Mouse (Mus musculus) kidney, embryonic 14.5 days (tissue): ENCODE data around the gene Elmo1. TPM values are rescaled to one million over a fixed set of nuclear protein-coding genes. Genes with fewer than 3 reads are reported as not detected.

Experiments used
- ATAC-seq: fragments of 200-750 bp; cut with Nextera tagmentation; 2 replicates; pipeline ENCODE4 v1.8.0; 2017; ENCODE audit warnings: moderate number of reproducible peaks, mild to moderate bottlenecking, moderate TSS enrichment, moderate library complexity; ENCODE audit not compliant: low FRiP score, low TSS enrichment
- H3K27ac ChIP-seq: fragments of 300-500 bp; sonication (generic); 2 replicates; pipeline ENCODE4 v1.5.1; 2014; ENCODE audit warnings: low read depth, mild to moderate bottlenecking, low read length, moderate library complexity, mixed read lengths
- H3K27me3 ChIP-seq: fragments of 300-500 bp; sonication (generic); 2 replicates; pipeline ENCODE4 v1.6.1; 2014; ENCODE audit warnings: mild to moderate bottlenecking, low read length; ENCODE audit not compliant: control insufficient read depth, insufficient read depth
- H3K36me3 ChIP-seq: fragments of 300-500 bp; sonication (generic); 2 replicates; pipeline ENCODE4 v1.6.1; 2014; ENCODE audit warnings: low read length, mixed read lengths; ENCODE audit not compliant: control insufficient read depth, insufficient read depth
- H3K4me1 ChIP-seq: fragments of 300-500 bp; sonication (generic); 2 replicates; pipeline ENCODE4 v1.6.1; 2014; ENCODE audit warnings: low read length, mixed read lengths; ENCODE audit not compliant: control insufficient read depth, insufficient read depth
- H3K4me2 ChIP-seq: fragments of 300-500 bp; sonication (generic); replicated peaks from 2 replicates; pipeline ENCODE4 v1.6.1; 2014; ENCODE audit warnings: low read depth, mild to moderate bottlenecking, low read length
- H3K4me3 ChIP-seq: fragments of 300-500 bp; sonication (generic); 2 replicates; pipeline ENCODE4 v1.5.1; 2014; ENCODE audit warnings: mild to moderate bottlenecking, low read length
- H3K9ac ChIP-seq: fragments of 300-500 bp; sonication (generic); 2 replicates; pipeline ENCODE4 v1.6.1; 2014; ENCODE audit warnings: low read depth, mild to moderate bottlenecking, low read length, moderate library complexity
- H3K9me3 ChIP-seq: fragments of 300-500 bp; sonication (generic); 2 replicates; pipeline ENCODE4 v1.6.1; 2016; ENCODE audit warnings: low read length; ENCODE audit not compliant: control insufficient read depth
- WGBS: fragments of 180-500 bp; shearing (Covaris S2); extraction: QIAGEN DNeasy Blood & Tissue Kit; methylation state at CpG from one replicate; pipeline ENCODE4 v1.1.7; 2014; 5-methylcytosine and 5-hydroxymethylcytosine counted together
- polyA plus RNA-seq: library from polyadenylated mRNA; unstranded; fragments of >200 nt; fragmentation: Nextera tagmentation; extraction: Ambion mirVana; gene quantifications from 2 replicates; pipeline ENCODE4 v1.2.1, GENCODE M21; 2014

Elmo1 gene
- polyA plus RNA-seq, 1 experiment from 2014 or later, result 15.4 TPM

DNA sequence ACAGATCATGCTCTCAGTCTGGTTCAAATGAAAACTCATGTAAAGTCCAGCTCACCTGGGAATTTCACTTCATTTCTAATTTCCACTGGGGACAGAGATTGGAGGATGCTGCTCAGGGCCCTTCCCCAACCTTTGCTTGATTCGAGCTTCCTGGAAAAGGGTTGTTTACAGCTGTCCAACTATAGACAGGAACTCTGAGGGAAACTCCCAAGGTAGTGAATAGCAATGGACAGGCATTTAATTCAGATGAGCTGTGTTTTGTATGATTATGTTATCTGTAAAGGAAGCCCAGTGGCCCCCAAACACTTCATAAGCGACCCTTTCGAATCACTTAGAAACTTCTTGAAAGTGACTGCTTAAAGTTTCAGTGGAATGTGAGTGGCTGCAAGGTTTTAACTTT is 10.0 kb downstream of the Elmo1 start:
- no peaks in the 10 kb centered on the region for H3K4me1 ChIP-seq
- 67% methylated on average over 3 of the region's 3 CpGs for WGBS
- no peaks in the 10 kb centered on the region for H3K27me3 ChIP-seq
- no peak overlapping the region for H3K27ac ChIP-seq
- H3K4me2 ChIP-seq, result no peak overlapping the region
- H3K9ac ChIP-seq, result no peak overlapping the region
- no peaks in the 10 kb centered on the region for H3K9me3 ChIP-seq
- no peak overlapping the region for H3K4me3 ChIP-seq
- no peak for ATAC-seq
- no peaks in the 10 kb centered on the region for H3K36me3 ChIP-seq

DNA sequence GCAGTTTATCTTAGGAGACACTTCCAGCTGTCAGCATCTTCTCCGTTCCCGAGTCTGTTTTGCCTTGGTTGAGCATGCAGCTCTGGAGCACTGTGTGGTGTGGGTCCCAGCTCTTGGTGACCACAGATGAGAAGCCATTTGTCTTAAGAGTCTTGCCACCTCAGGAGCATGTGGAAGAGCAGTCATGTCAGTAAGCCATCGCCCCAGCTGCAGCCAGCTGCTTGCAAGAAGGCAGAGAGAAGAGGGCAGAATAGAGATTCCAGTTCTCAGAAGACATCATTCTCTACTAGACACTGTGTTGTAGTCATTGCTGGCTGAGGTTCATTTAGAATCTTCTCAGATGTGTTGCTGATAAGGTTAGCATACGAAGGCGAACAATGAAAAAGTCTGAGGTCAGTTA is 11.3 kb downstream of the Elmo1 start:
- ATAC-seq, result no peak
- Histone ChIP-seq H3K36me3 (no peaks in the 10 kb centered on the region), H3K4me1 (no peaks in the 10 kb centered on the region), H3K27ac (no peak overlapping the region), H3K9me3 (no peaks in the 10 kb centered on the region), H3K9ac (no peak overlapping the region), H3K4me3 (no peak overlapping the region), H3K4me2 (no peak overlapping the region), H3K27me3 (no peaks in the 10 kb centered on the region)
- 60% methylated on average over 5 of the region's 5 CpGs for WGBS

DNA sequence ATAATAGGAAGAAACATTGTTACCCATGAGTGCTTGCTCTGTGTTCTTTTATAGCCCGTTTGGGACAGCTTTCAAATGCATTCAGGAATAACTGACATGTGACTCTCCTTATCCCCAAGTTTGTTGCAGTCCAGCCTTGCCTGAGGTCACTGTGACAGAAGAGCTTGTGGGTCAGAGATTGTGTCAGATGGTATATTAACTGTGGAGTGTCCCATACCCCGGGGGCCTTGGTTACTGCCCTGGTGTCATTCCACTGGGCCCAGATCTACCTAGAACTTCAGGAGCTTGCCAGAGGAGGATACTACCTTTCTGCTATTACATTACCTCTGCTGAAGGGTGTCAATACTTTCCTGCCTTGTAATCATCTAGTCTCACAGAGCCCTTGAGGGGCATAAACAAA is 14.4 kb downstream of the Elmo1 start:
- H3K4me2 ChIP-seq, result no peak overlapping the region
- no peak for ATAC-seq
- H3K27me3 ChIP-seq, result no peaks in the 10 kb centered on the region
- no peaks in the 10 kb centered on the region for H3K4me1 ChIP-seq
- no peaks in the 10 kb centered on the region for H3K36me3 ChIP-seq
- no peak overlapping the region for H3K27ac ChIP-seq
- 62% methylated on average over 2 of the region's 2 CpGs for WGBS
- no peaks in the 10 kb centered on the region for H3K9me3 ChIP-seq
- H3K4me3 ChIP-seq, result no peak overlapping the region
- H3K9ac ChIP-seq, result no peak overlapping the region

DNA sequence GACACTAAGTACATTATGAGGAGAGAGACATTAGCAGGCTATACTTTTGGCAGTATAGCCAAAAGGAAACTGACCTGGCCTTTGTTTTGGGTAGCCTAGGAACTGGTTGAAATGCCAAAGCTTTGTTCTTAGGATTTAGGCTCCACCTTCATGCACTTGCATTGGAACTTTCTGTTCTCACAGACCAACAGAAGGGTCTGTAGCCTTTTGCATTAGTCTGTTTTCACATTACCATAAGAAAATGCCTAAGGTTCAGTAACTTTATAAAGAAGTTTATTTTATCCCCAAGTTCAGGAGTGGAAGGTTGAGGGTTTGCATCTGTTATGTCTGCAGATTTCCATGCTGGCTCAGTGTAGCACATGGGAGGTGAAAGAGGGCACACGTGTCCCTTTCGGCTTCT is 15.6 kb downstream of the Elmo1 start:
- no peak for ATAC-seq
- 74% methylated on average over 2 of the region's 2 CpGs for WGBS
- Histone ChIP-seq H3K36me3 (no peaks in the 10 kb centered on the region), H3K4me2 (no peak overlapping the region), H3K9ac (no peak overlapping the region), H3K27ac (no peak overlapping the region), H3K4me1 (no peaks in the 10 kb centered on the region), H3K4me3 (no peak overlapping the region), H3K27me3 (no peaks in the 10 kb centered on the region), H3K9me3 (no peaks in the 10 kb centered on the region)

DNA sequence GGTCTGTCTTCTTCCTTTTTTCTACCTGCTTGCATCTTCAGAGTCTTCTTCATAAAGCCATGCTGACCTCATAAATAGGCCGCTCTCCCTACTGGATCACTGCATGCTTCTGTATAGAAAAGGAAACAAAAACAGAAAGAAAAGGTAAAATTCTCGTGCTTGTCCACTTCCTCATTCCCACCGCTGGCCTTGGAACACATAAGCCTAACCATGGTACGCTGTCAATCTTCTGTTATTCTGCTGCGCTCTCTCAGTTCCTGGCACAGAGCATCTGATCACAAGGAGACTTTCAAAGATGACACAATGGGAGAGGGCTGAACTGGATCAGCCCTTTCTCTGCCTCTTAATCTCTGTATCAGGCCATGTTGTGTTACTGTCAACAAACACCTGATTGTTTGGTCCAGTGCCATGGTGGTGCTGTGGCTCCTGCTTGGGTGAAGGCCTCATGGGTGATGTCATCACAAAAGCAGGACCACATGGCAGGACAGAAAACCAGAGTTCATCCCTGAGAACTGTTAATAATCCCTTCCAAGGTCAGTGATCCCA is 17.6 kb downstream of the Elmo1 start:
- Histone ChIP-seq H3K27ac (no peak overlapping the region), H3K36me3 (no peaks in the 10 kb centered on the region), H3K4me1 (no peaks in the 10 kb centered on the region), H3K4me3 (no peak overlapping the region), H3K27me3 (no peaks in the 10 kb centered on the region), H3K4me2 (no peak overlapping the region), H3K9me3 (no peaks in the 10 kb centered on the region), H3K9ac (no peak overlapping the region)
- ATAC-seq, result no peak
- WGBS, result 92% methylated on average over 5 of the region's 5 CpGs

DNA sequence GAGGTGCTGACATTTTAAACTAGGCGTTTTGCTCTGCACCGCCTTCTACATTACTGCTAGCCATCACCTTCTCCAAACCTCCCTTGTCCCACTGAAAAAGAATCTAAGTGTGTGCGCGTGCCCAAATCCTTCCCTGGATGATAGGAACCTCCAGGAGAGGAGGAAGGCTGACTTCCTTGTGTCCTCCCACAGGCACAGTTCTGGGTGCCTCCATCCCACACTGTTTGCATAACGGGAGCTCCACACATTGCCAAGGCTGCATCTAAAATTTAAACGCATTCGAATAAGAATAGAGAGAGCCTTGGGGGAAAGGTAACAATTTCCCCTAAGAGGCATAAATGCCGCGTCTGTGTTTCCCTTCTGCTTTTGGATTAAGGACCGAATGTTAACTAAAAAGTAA is 18.6 kb downstream of the Elmo1 start:
- no peak for ATAC-seq
- H3K27me3 ChIP-seq, result no peaks in the 10 kb centered on the region
- no peaks in the 10 kb centered on the region for H3K4me1 ChIP-seq
- no peak overlapping the region for H3K27ac ChIP-seq
- no peaks in the 10 kb centered on the region for H3K9me3 ChIP-seq
- no peaks in the 10 kb centered on the region for H3K36me3 ChIP-seq
- no peak overlapping the region for H3K9ac ChIP-seq
- no peak overlapping the region for H3K4me3 ChIP-seq
- 44% methylated on average over 10 of the region's 10 CpGs for WGBS
- H3K4me2 ChIP-seq, result no peak overlapping the region

DNA sequence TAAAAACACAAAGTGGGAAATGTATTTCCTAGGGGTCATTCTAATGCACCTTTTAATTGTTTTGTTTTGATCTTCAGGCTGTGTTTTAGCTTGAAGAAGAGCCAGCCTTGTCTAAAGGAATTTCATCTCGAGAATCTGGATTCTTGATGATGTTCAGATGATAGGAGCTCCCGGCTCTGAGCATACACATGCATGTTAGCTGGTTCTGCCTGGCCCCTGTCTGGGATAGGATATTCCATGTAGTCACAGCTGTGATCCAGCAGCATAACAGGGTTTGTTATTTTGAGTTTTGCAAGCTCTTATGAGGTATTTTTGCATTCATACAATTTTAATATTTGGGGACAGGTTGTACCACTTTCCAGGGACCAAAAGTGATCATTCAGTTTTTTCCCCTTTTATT is 19.1 kb downstream of the Elmo1 start:
- H3K9me3 ChIP-seq, result no peaks in the 10 kb centered on the region
- H3K36me3 ChIP-seq, result no peaks in the 10 kb centered on the region
- WGBS, result 53% methylated on average over 2 of the region's 2 CpGs
- H3K27ac ChIP-seq, result no peak overlapping the region
- no peak for ATAC-seq
- H3K4me1 ChIP-seq, result no peaks in the 10 kb centered on the region
- no peak overlapping the region for H3K9ac ChIP-seq
- no peaks in the 10 kb centered on the region for H3K27me3 ChIP-seq
- no peak overlapping the region for H3K4me2 ChIP-seq
- no peak overlapping the region for H3K4me3 ChIP-seq

DNA sequence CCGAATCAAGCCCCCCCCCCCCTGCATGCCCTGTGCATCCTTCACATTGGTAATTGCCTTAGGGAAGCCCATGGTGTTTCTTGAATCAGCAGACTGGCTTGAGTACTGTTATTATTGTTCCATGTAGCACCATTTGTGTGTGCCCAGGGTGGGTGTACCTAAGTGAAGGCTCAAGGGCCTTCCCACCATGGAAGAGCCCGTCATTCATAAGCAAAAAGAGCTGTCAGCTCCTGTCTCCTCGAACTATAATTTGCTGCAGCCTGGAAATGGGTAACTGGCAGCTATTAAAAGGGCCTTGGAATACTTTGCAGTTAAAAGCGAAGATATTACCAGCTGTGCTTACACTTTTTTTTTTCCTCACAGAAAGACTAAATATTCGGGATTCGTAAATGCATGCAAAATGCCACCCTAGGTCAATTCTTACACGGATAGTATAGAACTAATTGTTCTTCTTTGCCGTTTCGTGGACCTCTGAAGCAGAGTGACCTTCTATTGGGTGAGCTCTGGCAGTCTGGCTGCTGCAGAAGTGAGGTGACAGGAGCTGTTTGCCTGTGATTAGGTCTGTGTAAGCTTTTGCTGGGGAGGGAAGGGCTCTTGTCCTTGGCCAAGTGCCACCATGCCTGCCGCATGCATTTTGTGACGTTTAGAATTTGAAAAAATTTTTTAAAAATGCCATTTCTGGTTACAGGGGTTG is 19.7 kb downstream of the Elmo1 start:
- WGBS, result 78% methylated on average over 11 of the region's 11 CpGs
- ATAC-seq, result no peak
- Histone ChIP-seq H3K9me3 (no peaks in the 10 kb centered on the region), H3K36me3 (no peaks in the 10 kb centered on the region), H3K4me1 (no peaks in the 10 kb centered on the region), H3K27me3 (no peaks in the 10 kb centered on the region), H3K4me2 (no peak overlapping the region), H3K4me3 (no peak overlapping the region), H3K27ac (no peak overlapping the region), H3K9ac (no peak overlapping the region)

DNA sequence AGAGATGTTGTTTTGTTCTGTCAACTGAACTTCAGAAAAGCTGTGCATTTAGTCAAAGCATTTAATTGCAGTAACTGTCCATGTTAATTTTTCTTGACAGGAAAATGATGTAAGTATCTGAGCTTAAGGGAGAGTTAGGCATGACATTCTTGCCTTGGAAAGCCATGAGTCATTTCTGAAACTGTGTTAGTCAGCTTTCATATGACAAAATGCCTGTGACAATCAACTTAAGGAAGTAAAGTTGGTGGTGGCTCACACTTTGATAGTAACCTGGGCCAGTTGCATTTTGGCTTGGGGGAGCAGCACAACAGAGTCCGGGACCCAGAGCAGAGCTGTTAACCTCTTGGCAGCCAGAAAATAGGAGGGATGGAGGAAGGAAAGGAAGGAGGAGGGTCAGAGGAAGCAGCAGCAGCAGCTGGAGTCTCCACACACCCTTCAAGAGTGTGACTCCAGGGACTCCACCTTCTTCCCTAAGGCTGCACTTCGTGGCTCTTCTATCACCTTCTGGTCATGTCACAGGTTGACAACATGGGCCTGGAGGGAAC is 20.9 kb downstream of the Elmo1 start:
- Histone ChIP-seq H3K4me1 (no peaks in the 10 kb centered on the region), H3K4me2 (no peak overlapping the region), H3K9me3 (no peaks in the 10 kb centered on the region), H3K27me3 (no peaks in the 10 kb centered on the region), H3K36me3 (no peaks in the 10 kb centered on the region), H3K9ac (no peak overlapping the region), H3K27ac (no peak overlapping the region), H3K4me3 (no peak overlapping the region)
- ATAC-seq, result no peak
- WGBS, result 28% methylated on average over 2 of the region's 2 CpGs
